Mouse (Mus musculus) limb, embryonic 11.5 days (tissue): Measurements from ENCODE around the gene Cdc6. TPM values are rescaled to one million over a fixed set of nuclear protein-coding genes. Genes with fewer than 3 reads are reported as not detected.
A peak's percentile ranks its signal among the peaks of the same experiment; 100 is the strongest.
"Not testable (repeated sequence)": the region's sequence is repeated elsewhere in the genome, so short reads cannot be mapped to it uniquely, and the experiment has no call there.

ENCODE experiments used
- ATAC-seq: fragments of 200-750 bp; cut with Nextera tagmentation; 2 replicates; pipeline ENCODE4 v1.8.0; 2017; ENCODE audit warnings: low read depth; ENCODE audit not compliant: insufficient number of reproducible peaks, low FRiP score, low TSS enrichment
- DNase-seq: peaks from one replicate; pipeline ENCODE4 v3.0.0-alpha.2; 2015; ENCODE audit warnings: low spot score
- H3K27ac ChIP-seq: fragments of 300-500 bp; sonication (generic); replicated peaks from 2 replicates; pipeline ENCODE4 v1.5.1; 2014; ENCODE audit warnings: low read depth, mild to moderate bottlenecking, low read length
- H3K27me3 ChIP-seq: fragments of 300-500 bp; sonication (generic); 2 replicates; pipeline ENCODE4 v1.6.1; 2014; ENCODE audit warnings: mild to moderate bottlenecking, low read length, mixed read lengths; ENCODE audit not compliant: control insufficient read depth, insufficient read depth
- H3K36me3 ChIP-seq: fragments of 300-500 bp; sonication (generic); 2 replicates; pipeline ENCODE4 v1.6.1; 2014; ENCODE audit warnings: mild to moderate bottlenecking, low read length, moderate library complexity, mixed read lengths; ENCODE audit not compliant: control insufficient read depth, insufficient read depth
- H3K4me1 ChIP-seq: fragments of 300-500 bp; sonication (generic); 2 replicates; pipeline ENCODE4 v1.6.1; 2014; ENCODE audit warnings: low read length, mixed read lengths; ENCODE audit not compliant: control insufficient read depth, insufficient read depth
- H3K4me2 ChIP-seq: fragments of 300-500 bp; sonication (generic); 2 replicates; pipeline ENCODE4 v1.6.1; 2014; ENCODE audit warnings: low read depth, mild to moderate bottlenecking, moderate library complexity; ENCODE audit not compliant: severe bottlenecking
- H3K4me3 ChIP-seq: fragments of 300-500 bp; sonication (generic); 2 replicates; pipeline ENCODE4 v1.5.1; 2014; ENCODE audit warnings: low read depth, low read length
- H3K9ac ChIP-seq: fragments of 300-500 bp; sonication (generic); 2 replicates; pipeline ENCODE4 v1.6.1; 2014; ENCODE audit warnings: mild to moderate bottlenecking, low read length
- H3K9me3 ChIP-seq: fragments of 300-500 bp; sonication (generic); 2 replicates; pipeline ENCODE4 v1.6.1; 2016; ENCODE audit warnings: low read length; ENCODE audit not compliant: control insufficient read depth
- WGBS: fragments of 180-500 bp; shearing (Covaris S2); extraction: QIAGEN DNeasy Blood & Tissue Kit; methylation state at CpG from one replicate; pipeline ENCODE4 v1.1.7; 2014; 5-methylcytosine and 5-hydroxymethylcytosine counted together
- polyA plus RNA-seq: library from polyadenylated mRNA; unstranded; fragments of >200 nt; fragmentation: Nextera tagmentation; extraction: Ambion mirVana; gene quantifications from 2 replicates; pipeline ENCODE4 v1.2.1, GENCODE M21; 2014

Cdc6 gene
- polyA plus RNA-seq, 1 experiment from 2014 or later = 58.7 TPM

GRCm38 (mm10) chr11:98930773-98931512 lies 23.3 kb downstream of the Cdc6 start:
- H3K9ac ChIP-seq = peak overlapping the region; percentile 43
- ATAC-seq (no peak), DNase-seq (no peak)
- H3K4me2 ChIP-seq = peak overlapping the region; percentile 39
- WGBS = 35% methylated on average over 10 of the region's 10 CpGs
- H3K36me3 ChIP-seq = no peaks in the 10 kb centered on the region
- H3K27ac ChIP-seq = peak overlapping the region; percentile 84
- peaks cover 78% of the 10 kb centered on the region for H3K4me1 ChIP-seq
- H3K9me3 ChIP-seq = no peaks in the 10 kb centered on the region
- H3K4me3 ChIP-seq = no peak overlapping the region
- H3K27me3 ChIP-seq = no peaks in the 10 kb centered on the region

GRCm38 (mm10) chr11:98931513-98932292 lies 24.1 kb downstream of the Cdc6 start:
- H3K4me1 ChIP-seq = peaks cover 75% of the 10 kb centered on the region
- no peaks in the 10 kb centered on the region for H3K9me3 ChIP-seq
- ATAC-seq (no peak), DNase-seq (no peak)
- H3K9ac ChIP-seq = peak overlapping the region; percentile 43
- WGBS = 24% methylated on average over 7 of the region's 7 CpGs
- no peaks in the 10 kb centered on the region for H3K27me3 ChIP-seq
- H3K4me2 ChIP-seq = peak overlapping the region; percentile 39
- no peak overlapping the region for H3K4me3 ChIP-seq
- peak overlapping the region; percentile 84 for H3K27ac ChIP-seq
- no peaks in the 10 kb centered on the region for H3K36me3 ChIP-seq

- Histone ChIP-seq H3K4me1 (peaks cover 73% of the 10 kb centered on the region), H3K9me3 (no peaks in the 10 kb centered on the region), H3K27ac (peak overlapping the region; percentile 47), H3K4me2 (peak overlapping the region; percentile 39), H3K4me3 (0 out of 2 replicates have a peak overlapping the region, but pooled peaks have one; percentile 10), H3K36me3 (no peaks in the 10 kb centered on the region), H3K27me3 (no peaks in the 10 kb centered on the region), H3K9ac (peak overlapping the region; percentile 13; the same call in 1 of the 2 replicates)
- 18% methylated on average over 19 of the region's 19 CpGs for WGBS
- peak; percentile 69 for DNase-seq
- ATAC-seq = 0 out of 2 replicates have a peak, but pooled peaks have one; percentile 18
Measured at GRCm38 (mm10) chr11:98932293-98933091, 24.9 kb downstream of the Cdc6 start.

GRCm38 (mm10) chr11:98933151-98933550 lies 25.6 kb downstream of the Cdc6 start:
- Histone ChIP-seq H3K4me1 (peaks cover 68% of the 10 kb centered on the region), H3K36me3 (no peaks in the 10 kb centered on the region), H3K9ac (peak overlapping the region; percentile 13; the same call in 1 of the 2 replicates), H3K9me3 (no peaks in the 10 kb centered on the region), H3K4me3 (0 out of 2 replicates have a peak overlapping the region, but pooled peaks have one; percentile 10), H3K4me2 (peak overlapping the region; percentile 39), H3K27me3 (no peaks in the 10 kb centered on the region), H3K27ac (peak overlapping the region; percentile 47)
- no peak for DNase-seq
- ATAC-seq = no peak
- 48% methylated on average over 9 of the region's 9 CpGs for WGBS

GRCm38 (mm10) chr11:98933847-98934246 lies 26.2 kb downstream of the Cdc6 start:
- not testable (repeated sequence) for DNase-seq, H3K27ac ChIP-seq, H3K4me3 ChIP-seq, ATAC-seq, H3K36me3 ChIP-seq, H3K27me3 ChIP-seq, H3K9me3 ChIP-seq, H3K9ac ChIP-seq, H3K4me2 ChIP-seq
- 93% methylated on average over 2 of the region's 2 CpGs for WGBS
- H3K4me1 ChIP-seq = peaks cover 67% of the 10 kb centered on the region

- Histone ChIP-seq H3K4me2 (no peak overlapping the region), H3K27ac (no peak overlapping the region), H3K4me3 (no peak overlapping the region), H3K36me3 (no peaks in the 10 kb centered on the region), H3K9me3 (no peaks in the 10 kb centered on the region), H3K27me3 (no peaks in the 10 kb centered on the region), H3K9ac (no peak overlapping the region), H3K4me1 (peaks cover 67% of the 10 kb centered on the region)
- WGBS = 91% methylated on average over 3 of the region's 3 CpGs
- DNase-seq = no peak
- ATAC-seq = no peak
Measured at GRCm38 (mm10) chr11:98934367-98934766, 26.8 kb downstream of the Cdc6 start.

- Histone ChIP-seq H3K36me3 (no peaks in the 10 kb centered on the region), H3K4me2 (no peak overlapping the region), H3K9ac (no peak overlapping the region), H3K9me3 (no peaks in the 10 kb centered on the region), H3K4me1 (peaks cover 67% of the 10 kb centered on the region), H3K27me3 (no peaks in the 10 kb centered on the region), H3K4me3 (no peak overlapping the region), H3K27ac (peak overlapping the region; percentile 61)
- ATAC-seq = no peak
- no peak for DNase-seq
- 94% methylated on average over 3 of the region's 3 CpGs for WGBS
Measured at GRCm38 (mm10) chr11:98935123-98935522, 27.5 kb downstream of the Cdc6 start.

- H3K27me3 ChIP-seq = no peaks in the 10 kb centered on the region
- H3K4me1 ChIP-seq = peaks cover 67% of the 10 kb centered on the region
- no peaks in the 10 kb centered on the region for H3K36me3 ChIP-seq
- H3K4me2 ChIP-seq = peak overlapping the region; percentile 77
- WGBS = under 1% methylated on average over 29 of the region's 29 CpGs
- peak overlapping the region; percentile 91 for H3K27ac ChIP-seq
- peak overlapping the region; percentile 68 for H3K4me3 ChIP-seq
- DNase-seq = peak; percentile 91
- no peaks in the 10 kb centered on the region for H3K9me3 ChIP-seq
- H3K9ac ChIP-seq = peak overlapping the region; percentile 41
- ATAC-seq = peak; percentile 65
Measured at GRCm38 (mm10) chr11:98936170-98936569, 28.6 kb downstream of the Cdc6 start.
